Mouse (Mus musculus): Measurements from ENCODE around the gene Hist1h2bc.

DNA sequence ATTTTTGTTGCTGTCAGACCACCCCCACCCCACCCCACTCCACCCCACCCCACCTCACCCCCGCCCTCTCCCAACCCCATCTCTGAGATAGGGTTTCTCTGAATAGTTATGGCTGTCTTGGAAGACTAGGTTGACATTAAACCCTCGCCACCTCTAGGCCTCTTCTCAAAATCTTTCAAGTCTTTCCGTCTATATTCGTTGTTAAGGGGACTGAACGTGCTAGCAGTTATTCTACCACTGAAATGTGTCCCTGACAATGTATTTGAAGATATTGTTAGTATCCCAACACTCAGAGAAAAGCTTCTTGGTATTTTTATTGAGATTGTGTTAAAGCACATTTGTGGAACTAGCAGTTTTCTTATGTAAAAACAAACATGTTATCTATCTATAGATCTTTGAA, 56.9 kb downstream of the Hist1h2bc start:
- no peak for TF ChIP-seq CTCF (IDR thresholded peaks at IDR 0.05; ENCODE audit: low read depth, low read length)
- no peak for TF ChIP-seq POLR2A (IDR thresholded peaks at IDR 0.05; ENCODE audit: borderline replicate concordance, low read depth, low read length)
